Mouse (Mus musculus) heart, postnatal 0 days (tissue): ENCODE results near the gene Sf3b3.

Source experiments
- CTCF ChIP-seq: IDR thresholded peaks from 2 replicates; pipeline ENCODE4 v1.5.1; 2016; ENCODE audit warnings: antibody characterized with exemption, control low read depth, low read depth
- EP300 ChIP-seq: IDR thresholded peaks from 2 replicates; pipeline ENCODE4 v1.6.1; 2016; ENCODE audit warnings: antibody characterized with exemption, low read depth

DNA sequence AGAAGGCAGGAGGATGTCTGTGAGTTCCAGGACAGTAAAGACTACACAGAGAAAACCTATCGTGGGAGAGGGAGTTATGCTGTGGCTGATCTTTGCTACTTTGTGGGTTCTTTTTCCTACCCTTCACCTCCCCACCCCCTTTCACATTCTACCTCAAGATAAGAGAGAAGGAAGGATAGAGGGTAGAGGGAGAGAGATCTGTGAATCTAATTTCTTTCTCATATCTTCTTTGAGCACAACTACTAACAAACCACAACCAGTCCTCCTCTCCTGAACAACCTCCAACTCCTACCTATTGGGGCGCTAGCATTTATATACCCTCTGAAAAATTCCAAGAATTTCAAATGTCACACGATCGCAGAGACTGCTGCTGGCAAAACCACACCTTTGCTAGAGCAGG lies 31.3 kb upstream of the Sf3b3 start:
- TF ChIP-seq CTCF (no peak), EP300 (no peak)
